Mouse (Mus musculus) embryonic fibroblast, embryonic 13.5 days (primary cell): ENCODE measurements around the gene Spaar.

Experiments
- CTCF ChIP-seq: IDR thresholded peaks from 2 replicates; pipeline ENCODE4 v1.5.1; 2011; ENCODE audit warnings: mild to moderate bottlenecking, control low read depth, low read length, moderate library complexity, borderline replicate concordance; ENCODE audit not compliant: insufficient read depth
- POLR2A ChIP-seq: IDR thresholded peaks from 2 replicates; pipeline ENCODE4 v1.6.1; 2011; ENCODE audit warnings: low read depth, mild to moderate bottlenecking, control low read depth, low read length, moderate library complexity

DNA sequence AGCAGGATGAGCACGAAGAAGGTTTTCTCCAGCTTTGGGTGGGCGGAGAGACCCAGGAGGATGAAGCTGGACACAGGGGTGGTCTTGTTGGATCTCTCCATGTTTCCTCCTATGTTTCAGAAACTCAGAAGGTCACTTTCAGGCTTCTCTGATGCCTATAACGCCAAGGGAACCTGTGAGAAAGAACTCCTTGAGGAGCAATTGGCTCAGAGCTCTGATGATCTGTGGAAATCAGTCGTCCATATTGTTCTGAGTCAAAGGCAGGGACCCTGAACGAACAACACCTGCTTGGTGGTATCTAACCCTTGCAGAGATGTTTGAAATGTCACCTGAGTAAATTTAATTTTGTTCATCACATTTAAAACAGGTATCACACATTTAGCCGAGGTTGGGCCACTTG is 41.1 kb downstream of the Spaar start, which contains the start of gene Olfr159:
- no peak for TF ChIP-seq POLR2A
- TF ChIP-seq CTCF: no peak
